Mouse (Mus musculus): Measurements from ENCODE around the gene Cdh13. TPM values are rescaled to one million over a fixed set of nuclear protein-coding genes. Genes with fewer than 3 reads are reported as not detected.

Gene Cdh13
- polyA plus RNA-seq, 1 experiment from 2014 or later, result 37.1 TPM

- no peaks in the 10 kb centered on the region for H3K4me1 ChIP-seq (ENCODE audit: control insufficient read depth, insufficient read depth, low read length)
- no peaks in the 10 kb centered on the region for H3K36me3 ChIP-seq (ENCODE audit: control insufficient read depth, insufficient read depth, low read length)
- no peak for ATAC-seq (replicated peaks; ENCODE audit: insufficient number of reproducible peaks, low FRiP score, low TSS enrichment)
- H3K27me3 ChIP-seq (ENCODE audit: control insufficient read depth, insufficient read depth, low read length), result no peaks in the 10 kb centered on the region
- H3K27ac ChIP-seq (ENCODE audit: low read depth, low read length), result no peak overlapping the region
- no peak overlapping the region for H3K4me2 ChIP-seq
- 87% methylated on average over 13 of the region's 13 CpGs for WGBS (ENCODE audit: insufficient replicate concordance)
- no peak overlapping the region for H3K9ac ChIP-seq (ENCODE audit: low read depth, low read length)
- no peak overlapping the region for H3K4me3 ChIP-seq (ENCODE audit: low read depth, low read length)
- H3K9me3 ChIP-seq (replicated peaks; ENCODE audit: control insufficient read depth, low read length), result no peaks in the 10 kb centered on the region
Measured at GRCm38 (mm10) chr8:118785646-118786045, 502.1 kb downstream of the Cdh13 start.

- H3K9ac ChIP-seq (ENCODE audit: low read depth, low read length), result no peak overlapping the region
- no peak overlapping the region for H3K4me2 ChIP-seq
- no peaks in the 10 kb centered on the region for H3K36me3 ChIP-seq (ENCODE audit: control insufficient read depth, insufficient read depth, low read length)
- no peak overlapping the region for H3K4me3 ChIP-seq (ENCODE audit: low read depth, low read length)
- WGBS (ENCODE audit: insufficient replicate concordance), result 83% methylated on average over 7 of the region's 7 CpGs
- no peak for ATAC-seq (replicated peaks; ENCODE audit: insufficient number of reproducible peaks, low FRiP score, low TSS enrichment)
- H3K9me3 ChIP-seq (replicated peaks; ENCODE audit: control insufficient read depth, low read length), result no peaks in the 10 kb centered on the region
- H3K4me1 ChIP-seq (ENCODE audit: control insufficient read depth, insufficient read depth, low read length), result no peaks in the 10 kb centered on the region
- no peaks in the 10 kb centered on the region for H3K27me3 ChIP-seq (ENCODE audit: control insufficient read depth, insufficient read depth, low read length)
- H3K27ac ChIP-seq (ENCODE audit: low read depth, low read length), result no peak overlapping the region
Measured at GRCm38 (mm10) chr8:118789649-118790048, 506.1 kb downstream of the Cdh13 start.

GRCm38 (mm10) chr8:118794886-118795285, 511.4 kb downstream of the Cdh13 start:
- Histone ChIP-seq H3K9me3 (replicated peaks; ENCODE audit: control insufficient read depth, low read length) (no peaks in the 10 kb centered on the region), H3K27me3 (ENCODE audit: control insufficient read depth, insufficient read depth, low read length) (no peaks in the 10 kb centered on the region), H3K36me3 (ENCODE audit: control insufficient read depth, insufficient read depth, low read length) (no peaks in the 10 kb centered on the region), H3K27ac (ENCODE audit: low read depth, low read length) (no peak overlapping the region), H3K4me3 (ENCODE audit: low read depth, low read length) (no peak overlapping the region), H3K4me2 (no peak overlapping the region), H3K4me1 (ENCODE audit: control insufficient read depth, insufficient read depth, low read length) (no peaks in the 10 kb centered on the region), H3K9ac (ENCODE audit: low read depth, low read length) (no peak overlapping the region)
- no peak for ATAC-seq (replicated peaks; ENCODE audit: insufficient number of reproducible peaks, low FRiP score, low TSS enrichment)
- WGBS (ENCODE audit: insufficient replicate concordance), result 73% methylated on average over 9 of the region's 9 CpGs

GRCm38 (mm10) chr8:118796491-118796890, 513.0 kb downstream of the Cdh13 start:
- no peak overlapping the region for H3K9ac ChIP-seq (ENCODE audit: low read depth, low read length)
- no peaks in the 10 kb centered on the region for H3K27me3 ChIP-seq (ENCODE audit: control insufficient read depth, insufficient read depth, low read length)
- WGBS (ENCODE audit: insufficient replicate concordance), result 55% methylated on average over 7 of the region's 7 CpGs
- ATAC-seq (replicated peaks; ENCODE audit: insufficient number of reproducible peaks, low FRiP score, low TSS enrichment), result no peak
- no peak overlapping the region for H3K27ac ChIP-seq (ENCODE audit: low read depth, low read length)
- H3K36me3 ChIP-seq (ENCODE audit: control insufficient read depth, insufficient read depth, low read length), result no peaks in the 10 kb centered on the region
- H3K4me3 ChIP-seq (ENCODE audit: low read depth, low read length), result no peak overlapping the region
- H3K4me2 ChIP-seq, result no peak overlapping the region
- no peaks in the 10 kb centered on the region for H3K4me1 ChIP-seq (ENCODE audit: control insufficient read depth, insufficient read depth, low read length)
- H3K9me3 ChIP-seq (replicated peaks; ENCODE audit: control insufficient read depth, low read length), result peaks cover 8% of the 10 kb centered on the region

GRCm38 (mm10) chr8:118797127-118797526, 513.6 kb downstream of the Cdh13 start:
- no peaks in the 10 kb centered on the region for H3K27me3 ChIP-seq (ENCODE audit: control insufficient read depth, insufficient read depth, low read length)
- 86% methylated on average over 3 of the region's 3 CpGs for WGBS (ENCODE audit: insufficient replicate concordance)

GRCm38 (mm10) chr8:118803168-118803567, 519.6 kb downstream of the Cdh13 start:
- 79% methylated on average over 4 of the region's 4 CpGs for WGBS (ENCODE audit: insufficient replicate concordance)
- Histone ChIP-seq H3K27me3 (ENCODE audit: control insufficient read depth, insufficient read depth, low read length) (no peaks in the 10 kb centered on the region), H3K27ac (ENCODE audit: low read depth, low read length) (no peak overlapping the region), H3K9ac (ENCODE audit: low read depth, low read length) (no peak overlapping the region), H3K4me2 (no peak overlapping the region), H3K4me1 (ENCODE audit: control insufficient read depth, insufficient read depth, low read length) (no peaks in the 10 kb centered on the region), H3K36me3 (ENCODE audit: control insufficient read depth, insufficient read depth, low read length) (no peaks in the 10 kb centered on the region), H3K4me3 (ENCODE audit: low read depth, low read length) (no peak overlapping the region), H3K9me3 (replicated peaks; ENCODE audit: control insufficient read depth, low read length) (peaks cover 8% of the 10 kb centered on the region)
- ATAC-seq (replicated peaks; ENCODE audit: insufficient number of reproducible peaks, low FRiP score, low TSS enrichment), result no peak

More at GRCm38 (mm10) chr8:118797127-118797526, 513.6 kb downstream of the Cdh13 start:
- H3K9ac ChIP-seq (ENCODE audit: low read depth, low read length), result no peak overlapping the region
- peaks cover 8% of the 10 kb centered on the region for H3K9me3 ChIP-seq (replicated peaks; ENCODE audit: control insufficient read depth, low read length)
- H3K27ac ChIP-seq (ENCODE audit: low read depth, low read length), result no peak overlapping the region
- H3K4me2 ChIP-seq, result no peak overlapping the region
- ATAC-seq (replicated peaks; ENCODE audit: insufficient number of reproducible peaks, low FRiP score, low TSS enrichment), result no peak
- no peak overlapping the region for H3K4me3 ChIP-seq (ENCODE audit: low read depth, low read length)
- no peaks in the 10 kb centered on the region for H3K36me3 ChIP-seq (ENCODE audit: control insufficient read depth, insufficient read depth, low read length)
- H3K4me1 ChIP-seq (ENCODE audit: control insufficient read depth, insufficient read depth, low read length), result no peaks in the 10 kb centered on the region

GRCm38 (mm10) chr8:118809660-118810059, 526.1 kb downstream of the Cdh13 start:
- Histone ChIP-seq H3K27me3 (ENCODE audit: control insufficient read depth, insufficient read depth, low read length) (no peaks in the 10 kb centered on the region), H3K27ac (ENCODE audit: low read depth, low read length) (no peak overlapping the region), H3K9ac (ENCODE audit: low read depth, low read length) (no peak overlapping the region), H3K4me1 (ENCODE audit: control insufficient read depth, insufficient read depth, low read length) (no peaks in the 10 kb centered on the region), H3K36me3 (ENCODE audit: control insufficient read depth, insufficient read depth, low read length) (no peaks in the 10 kb centered on the region), H3K4me2 (no peak overlapping the region), H3K9me3 (replicated peaks; ENCODE audit: control insufficient read depth, low read length) (no peaks in the 10 kb centered on the region), H3K4me3 (ENCODE audit: low read depth, low read length) (no peak overlapping the region)
- no peak for ATAC-seq (replicated peaks; ENCODE audit: insufficient number of reproducible peaks, low FRiP score, low TSS enrichment)
- WGBS (ENCODE audit: insufficient replicate concordance), result 63% methylated on average over 6 of the region's 6 CpGs

- ATAC-seq (replicated peaks; ENCODE audit: insufficient number of reproducible peaks, low FRiP score, low TSS enrichment), result no peak
- Histone ChIP-seq H3K4me1 (ENCODE audit: control insufficient read depth, insufficient read depth, low read length) (no peaks in the 10 kb centered on the region), H3K9ac (ENCODE audit: low read depth, low read length) (no peak overlapping the region), H3K4me2 (no peak overlapping the region), H3K36me3 (ENCODE audit: control insufficient read depth, insufficient read depth, low read length) (no peaks in the 10 kb centered on the region), H3K27ac (ENCODE audit: low read depth, low read length) (no peak overlapping the region), H3K4me3 (ENCODE audit: low read depth, low read length) (no peak overlapping the region), H3K27me3 (ENCODE audit: control insufficient read depth, insufficient read depth, low read length) (no peaks in the 10 kb centered on the region), H3K9me3 (replicated peaks; ENCODE audit: control insufficient read depth, low read length) (no peaks in the 10 kb centered on the region)
- 72% methylated on average over 10 of the region's 10 CpGs for WGBS (ENCODE audit: insufficient replicate concordance)
Measured at GRCm38 (mm10) chr8:118815055-118815454, 531.5 kb downstream of the Cdh13 start.

- ATAC-seq (replicated peaks; ENCODE audit: insufficient number of reproducible peaks, low FRiP score, low TSS enrichment), result no peak
- H3K27ac ChIP-seq (ENCODE audit: low read depth, low read length), result no peak overlapping the region
- H3K9ac ChIP-seq (ENCODE audit: low read depth, low read length), result no peak overlapping the region
- no peak overlapping the region for H3K4me2 ChIP-seq
- no peaks in the 10 kb centered on the region for H3K9me3 ChIP-seq (replicated peaks; ENCODE audit: control insufficient read depth, low read length)
- 82% methylated on average over 4 of the region's 4 CpGs for WGBS (ENCODE audit: insufficient replicate concordance)
- H3K4me1 ChIP-seq (ENCODE audit: control insufficient read depth, insufficient read depth, low read length), result no peaks in the 10 kb centered on the region
- no peaks in the 10 kb centered on the region for H3K27me3 ChIP-seq (ENCODE audit: control insufficient read depth, insufficient read depth, low read length)
- no peaks in the 10 kb centered on the region for H3K36me3 ChIP-seq (ENCODE audit: control insufficient read depth, insufficient read depth, low read length)
- no peak overlapping the region for H3K4me3 ChIP-seq (ENCODE audit: low read depth, low read length)
Measured at GRCm38 (mm10) chr8:118826761-118827160, 543.2 kb downstream of the Cdh13 start.
